Mouse (Mus musculus) ES-Bruce4 (cell line): ENCODE data around the gene Phgr1. TPM values are rescaled to one million over a fixed set of nuclear protein-coding genes. Genes with fewer than 3 reads are reported as not detected.

ENCODE experiments used
- H3K27ac ChIP-seq: 2 replicates; pipeline ENCODE4 v1.5.1; 2012; ENCODE audit warnings: low read length, inconsistent platforms; ENCODE audit not compliant: insufficient read depth
- H3K27me3 ChIP-seq: 2 replicates; pipeline ENCODE4 v1.6.1; 2012; ENCODE audit warnings: mild to moderate bottlenecking, low read length, inconsistent platforms; ENCODE audit not compliant: control insufficient read depth, poor library complexity, insufficient read depth, severe bottlenecking
- H3K36me3 ChIP-seq: 2 replicates; pipeline ENCODE4 v1.6.1; 2012; ENCODE audit warnings: inconsistent platforms, mild to moderate bottlenecking, low read length, moderate library complexity; ENCODE audit not compliant: control insufficient read depth, poor library complexity, insufficient read depth, severe bottlenecking
- H3K4me1 ChIP-seq: one replicate; pipeline ENCODE4 v1.8.1; 2011; ENCODE audit warnings: low read length; ENCODE audit not compliant: control insufficient read depth, insufficient read depth
- H3K4me3 ChIP-seq: 2 replicates; pipeline ENCODE4 v1.5.1; 2011; ENCODE audit warnings: low read depth, mild to moderate bottlenecking, low read length
- H3K9ac ChIP-seq: 2 replicates; pipeline ENCODE4 v1.6.1; 2012; ENCODE audit warnings: low read depth, mild to moderate bottlenecking, inconsistent platforms; ENCODE audit not compliant: poor library complexity, severe bottlenecking
- H3K9me3 ChIP-seq: replicated peaks from 2 replicates; pipeline ENCODE4 v1.6.1; 2012; ENCODE audit warnings: mild to moderate bottlenecking, low read length, inconsistent platforms; ENCODE audit not compliant: control insufficient read depth, poor library complexity, insufficient read depth, severe bottlenecking
- CTCF ChIP-seq: IDR thresholded peaks from one replicate; pipeline ENCODE4 v1.8.1; 2011; ENCODE audit warnings: low read depth, low read length
- EP300 ChIP-seq: IDR thresholded peaks from 2 replicates; pipeline ENCODE4 v1.6.1; 2011; ENCODE audit warnings: low read depth, low read length; ENCODE audit not compliant: insufficient read depth
- POLR2A ChIP-seq: IDR thresholded peaks from one replicate; pipeline ENCODE4 v1.8.1; 2011; ENCODE audit warnings: low read length; ENCODE audit not compliant: insufficient read depth
- polyA plus RNA-seq: library from polyadenylated mRNA; stranded (reverse); fragments of >200 nt; gene quantifications from 2 replicates; pipeline ENCODE4 v1.2.4, GENCODE M21; 2011; ENCODE audit warnings: low read depth; ENCODE audit not compliant: missing spikeins, insufficient read depth, insufficient read length

Gene Phgr1
- polyA plus RNA-seq, 1 experiment, result not detected

- H3K27me3 ChIP-seq, result no peaks in the 10 kb centered on the region
- H3K4me3 ChIP-seq, result no peak overlapping the region
- H3K9me3 ChIP-seq, result no peaks in the 10 kb centered on the region
- no peak for TF ChIP-seq EP300
- no peak for TF ChIP-seq POLR2A
- no peak for TF ChIP-seq CTCF
- no peak overlapping the region for H3K27ac ChIP-seq
- H3K4me1 ChIP-seq, result no peaks in the 10 kb centered on the region
- no peaks in the 10 kb centered on the region for H3K36me3 ChIP-seq
- H3K9ac ChIP-seq, result no peak overlapping the region
These were observed 17.2 kb upstream of the Phgr1 start for GRCm38 (mm10) chr2:118755407-118755806.

DNA sequence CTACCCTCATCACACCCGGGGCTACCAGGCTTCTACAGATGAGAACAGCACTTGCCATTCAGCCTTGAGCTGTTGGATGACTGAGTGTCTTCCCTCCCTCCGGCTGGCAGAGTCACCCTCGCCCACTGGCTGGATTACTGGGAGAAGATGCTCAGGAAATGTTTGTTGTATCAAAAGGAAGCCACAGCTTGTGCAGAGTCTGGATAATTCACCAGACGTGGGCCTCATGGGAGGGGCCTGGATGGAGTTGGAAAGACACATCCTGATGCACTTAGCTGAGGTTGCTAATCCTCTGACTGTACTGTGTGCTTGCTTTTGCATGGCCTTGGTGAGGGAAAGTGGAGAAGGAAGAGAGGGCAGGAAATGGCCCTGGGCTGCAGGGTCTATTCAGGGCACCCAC is 16.5 kb upstream of the Phgr1 start:
- TF ChIP-seq CTCF (no peak), EP300 (no peak), POLR2A (no peak)
- H3K4me3 ChIP-seq, result no peak overlapping the region
- H3K9ac ChIP-seq, result no peak overlapping the region
- no peaks in the 10 kb centered on the region for H3K4me1 ChIP-seq
- no peak overlapping the region for H3K27ac ChIP-seq
- no peaks in the 10 kb centered on the region for H3K27me3 ChIP-seq
- no peaks in the 10 kb centered on the region for H3K9me3 ChIP-seq
- no peaks in the 10 kb centered on the region for H3K36me3 ChIP-seq

DNA sequence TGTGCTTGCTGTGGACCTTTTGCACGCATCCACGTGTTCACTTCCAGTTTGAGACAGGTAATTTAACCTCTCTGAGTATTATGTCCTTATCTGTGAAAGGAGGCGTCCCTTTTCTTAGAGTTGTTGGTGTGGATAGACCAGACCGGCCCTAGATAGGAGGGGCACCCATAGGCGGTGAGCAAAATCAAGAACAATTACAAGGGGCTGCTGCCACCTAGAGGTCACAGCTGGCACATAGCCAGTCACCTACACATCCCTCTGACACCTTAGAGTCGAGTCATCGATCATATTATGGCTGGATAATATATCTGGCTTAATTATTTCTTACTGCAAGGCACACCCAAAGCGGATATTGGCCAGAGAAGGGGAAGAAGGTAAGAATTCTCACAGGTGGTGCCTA is 12.7 kb upstream of the Phgr1 start:
- no peaks in the 10 kb centered on the region for H3K4me1 ChIP-seq
- no peak overlapping the region for H3K4me3 ChIP-seq
- no peaks in the 10 kb centered on the region for H3K27me3 ChIP-seq
- no peak overlapping the region for H3K27ac ChIP-seq
- no peak overlapping the region for H3K9ac ChIP-seq
- no peaks in the 10 kb centered on the region for H3K9me3 ChIP-seq
- TF ChIP-seq POLR2A, result no peak
- peak; percentile 79 for TF ChIP-seq CTCF
- TF ChIP-seq EP300, result no peak
- no peaks in the 10 kb centered on the region for H3K36me3 ChIP-seq

- H3K36me3 ChIP-seq, result no peaks in the 10 kb centered on the region
- H3K27me3 ChIP-seq, result no peaks in the 10 kb centered on the region
- no peak overlapping the region for H3K4me3 ChIP-seq
- no peak overlapping the region for H3K9ac ChIP-seq
- TF ChIP-seq EP300, result no peak
- no peak for TF ChIP-seq CTCF
- no peaks in the 10 kb centered on the region for H3K4me1 ChIP-seq
- no peak overlapping the region for H3K27ac ChIP-seq
- H3K9me3 ChIP-seq, result no peaks in the 10 kb centered on the region
These were observed 12.1 kb upstream of the Phgr1 start for GRCm38 (mm10) chr2:118760311-118761025.

GRCm38 (mm10) chr2:118761358-118761757 is 11.2 kb upstream of the Phgr1 start:
- TF ChIP-seq CTCF, result no peak
- no peak overlapping the region for H3K4me3 ChIP-seq
- no peaks in the 10 kb centered on the region for H3K9me3 ChIP-seq
- no peaks in the 10 kb centered on the region for H3K4me1 ChIP-seq
- no peak overlapping the region for H3K27ac ChIP-seq
- H3K36me3 ChIP-seq, result no peaks in the 10 kb centered on the region
- no peak overlapping the region for H3K9ac ChIP-seq
- no peaks in the 10 kb centered on the region for H3K27me3 ChIP-seq

- Histone ChIP-seq H3K27ac (no peak within 1 kb of the TSS), H3K36me3 (no peaks in the 10 kb centered on the region), H3K4me3 (peak within 1 kb of the TSS; percentile 6; the same call in 1 of the 2 replicates), H3K4me1 (no peaks in the 10 kb centered on the region), H3K27me3 (no peaks in the 10 kb centered on the region), H3K9me3 (no peaks in the 10 kb centered on the region), H3K9ac (peak within 1 kb of the TSS; percentile 32)
- TF ChIP-seq POLR2A (no peak), EP300 (no peak), CTCF (no peak)
These were observed 10.4 kb upstream of the Phgr1 start, which contains the start of gene Ccdc9b for GRCm38 (mm10) chr2:118761906-118762783. Ccdc9b (minus strand) TSS chr2:118762661.
